Mouse (Mus musculus) liver, adult 2 months (tissue): Measurements from ENCODE around the gene Abcc6.

ENCODE experiments used
- CTCF ChIP-seq: fragments of 200-500 bp; IDR thresholded peaks from 2 replicates; pipeline ENCODE4 v1.5.1; 2011; ENCODE audit warnings: low read depth, low read length, control low read depth
- POLR2A ChIP-seq: fragments of 200-500 bp; IDR thresholded peaks from 2 replicates; pipeline ENCODE4 v1.6.1; 2011; ENCODE audit warnings: low read length, control low read depth; ENCODE audit not compliant: insufficient read depth; ENCODE audit errors: extremely low read depth

- no peak for TF ChIP-seq CTCF
- TF ChIP-seq POLR2A, result no peak
Observed at GRCm38 (mm10) chr7:46035468-46035867, 5.4 kb upstream of the Abcc6 start.
